Mouse (Mus musculus): Measurements from ENCODE around the gene Vmn2r45.
"Not testable (repeated sequence)": the region's sequence is repeated elsewhere in the genome, so short reads cannot be mapped to it uniquely, and the experiment has no call there.

The Vmn2r45 gene

DNA sequence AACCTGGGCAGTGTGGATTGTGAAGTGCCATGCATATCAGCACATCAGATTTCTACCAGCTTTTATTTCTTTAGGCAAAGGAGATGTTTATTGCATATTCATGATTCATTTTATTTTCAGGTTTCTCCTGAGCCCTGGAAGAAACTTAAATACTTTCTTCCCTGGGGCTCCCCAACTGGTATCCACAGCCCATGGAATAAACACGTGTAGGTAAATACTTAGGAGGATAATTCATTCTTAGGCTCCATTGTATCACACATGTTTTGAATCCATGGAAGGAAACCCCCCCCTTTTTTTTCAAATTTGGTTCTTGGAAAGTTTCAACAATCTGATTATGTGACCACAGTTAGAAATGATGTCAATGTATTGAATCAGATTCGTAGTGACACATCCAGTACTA lies at the start of gene Vmn2r45:
TSS of gene Vmn2r45 (minus strand) at position 101 of the 400 bp plus-strand sequence.
- not testable (repeated sequence) for DNase-seq (ENCODE audit: low spot score in 2 of 2)
